Mouse (Mus musculus) kidney, adult 2 months (tissue): ENCODE measurements around the gene Tnip3.

ENCODE experiments used
- CTCF ChIP-seq: fragments of 200-500 bp; conservative IDR thresholded peaks from 2 replicates; pipeline ENCODE4 v1.5.1; 2011; ENCODE audit warnings: low read depth, mild to moderate bottlenecking, control low read depth, low read length, moderate library complexity, mixed read lengths; ENCODE audit not compliant: insufficient read depth, insufficient read length
- POLR2A ChIP-seq: fragments of 200-500 bp; IDR thresholded peaks from one replicate; pipeline ENCODE4 v1.6.1; 2011; ENCODE audit warnings: low read depth, low read length, control low read depth

DNA sequence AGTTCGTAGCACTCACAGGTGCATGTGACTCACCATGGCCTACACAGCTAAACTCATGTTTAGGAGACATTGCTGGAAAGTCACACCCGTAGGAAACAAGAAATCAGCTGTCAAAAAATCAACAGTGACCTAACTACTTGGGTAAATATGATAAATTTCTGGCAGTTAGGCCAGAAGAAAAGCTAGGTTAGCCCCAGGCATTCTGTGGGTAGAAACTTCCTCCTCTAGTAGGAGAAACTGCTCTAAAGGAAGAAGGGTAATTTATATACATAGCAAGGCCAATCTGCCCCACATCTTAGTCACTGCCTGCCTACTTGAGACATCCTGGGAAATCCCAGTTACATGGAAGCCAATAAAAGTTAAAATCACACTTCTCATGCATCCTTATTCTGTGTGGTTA, 64.9 kb downstream of the Tnip3 start:
- TF ChIP-seq CTCF (no peak), POLR2A (no peak)
